Mouse (Mus musculus) spleen, adult 12 weeks (tissue): ENCODE measurements around the gene Gm21921.
"Not testable (repeated sequence)": the region's sequence is repeated elsewhere in the genome, so short reads cannot be mapped to it uniquely, and the experiment has no call there.

Experiments
- DNase-seq: peaks from one replicate; pipeline ENCODE4 v3.0.0; 2022; ENCODE audit warnings: low spot score

Gm21921 gene

GRCm38 (mm10) chrY:24796143-24796542 is at the start of gene Gm21921:
Gm21921 (minus strand) TSS chrY:24796243.
- DNase-seq = not testable (repeated sequence)
